Comparison of ENCODE assay signal across 12 mouse cellular contexts in the genomic region with DNA sequence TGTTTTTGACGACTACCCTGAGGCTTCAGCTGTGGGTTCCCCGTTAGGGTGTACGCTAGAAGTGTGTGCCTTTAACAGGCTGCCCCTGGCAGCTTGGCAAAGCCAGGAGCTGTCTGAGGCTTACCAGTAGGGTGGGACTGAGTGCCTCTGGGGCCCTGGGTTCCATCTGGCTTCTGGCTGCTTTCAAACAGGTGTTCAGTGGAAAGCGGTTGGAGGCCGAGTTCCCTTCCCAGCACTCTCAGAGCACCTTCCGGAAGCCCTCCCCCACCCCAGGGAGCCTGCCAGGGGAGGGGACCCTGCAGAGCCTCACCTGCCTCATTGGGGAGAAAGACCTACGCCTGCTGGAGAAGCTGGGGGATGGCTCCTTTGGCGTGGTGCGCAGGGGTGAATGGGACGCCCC. TPM values are rescaled to one million over a fixed set of nuclear protein-coding genes. Genes with fewer than 3 reads are reported as not detected.
DNase-seq lines count a peak whose midpoint lies in the region; ATAC-seq and TF ChIP-seq lines count a peak whose summit lies in the region.
"Had no signal": no experiment of that assay in that cellular context is flagged by ENCODE, and none has a peak within 500 bp of the region (broad histone marks: within the 10 kb centered on the region; RNA-seq: fewer than 3 reads in every experiment).

No protein-coding gene starts in this region.

- H3K4me3 ChIP-seq in heart, embryonic 11.5 days (ENCODE audit: low read depth, low read length), result no peak overlapping the region
- H3K4me3 ChIP-seq in midbrain, embryonic 16.5 days (ENCODE audit: low read depth, low read length), result no peak overlapping the region
- no peak overlapping the region for H3K4me3 ChIP-seq in midbrain, embryonic 13.5 days (replicated peaks)
- H3K4me3 ChIP-seq in liver, postnatal 0 days (ENCODE audit: low read depth, low read length), result no peak overlapping the region
- H3K4me3 ChIP-seq: hindbrain, embryonic 15.5 days; limb, embryonic 12.5 days had no signal

- intact Hi-C loops in heart, postnatal 10 days (cut with DNase I), result no loop called here

- no peaks in the 10 kb centered on the region for H3K36me3 ChIP-seq in heart, embryonic 11.5 days (ENCODE audit: control insufficient read depth, insufficient read depth, low read length)
- H3K36me3 ChIP-seq in midbrain, embryonic 16.5 days (ENCODE audit: control insufficient read depth, insufficient read depth, low read length), result peaks cover 21% of the 10 kb centered on the region
- peaks cover 39% of the 10 kb centered on the region for H3K36me3 ChIP-seq in midbrain, embryonic 13.5 days
- peaks cover 3% of the 10 kb centered on the region; the same call in 1 of the 2 replicates for H3K36me3 ChIP-seq in liver, postnatal 0 days (replicated peaks; ENCODE audit: insufficient read depth, low read length)

- H3K27me3 ChIP-seq in heart, embryonic 11.5 days (ENCODE audit: control insufficient read depth, insufficient read depth, low read length), result 0 out of 2 replicates have a peak, but pooled peaks cover 3% of the 10 kb centered on the region
- H3K27me3 ChIP-seq in midbrain, embryonic 16.5 days (ENCODE audit: control insufficient read depth, insufficient read depth, low read depth, low read length), result no peaks in the 10 kb centered on the region
- no peaks in the 10 kb centered on the region for H3K27me3 ChIP-seq in midbrain, embryonic 13.5 days
- H3K27me3 ChIP-seq in liver, postnatal 0 days (ENCODE audit: insufficient read depth, low read length), result no peaks in the 10 kb centered on the region
- H3K27me3 ChIP-seq: hindbrain, embryonic 15.5 days; limb, embryonic 12.5 days; megakaryocyte, embryonic 14.5 days had no signal

- H3K9ac ChIP-seq in heart, embryonic 11.5 days (ENCODE audit: low read depth, low read length), result no peak overlapping the region
- H3K9ac ChIP-seq in midbrain, embryonic 16.5 days (ENCODE audit: low read depth, low read length), result 0 out of 2 replicates have a peak overlapping the region, but pooled peaks have one; percentile 6
- no peak overlapping the region for H3K9ac ChIP-seq in midbrain, embryonic 13.5 days (replicated peaks)
- H3K9ac ChIP-seq in liver, postnatal 0 days (replicated peaks), result 0 out of 2 replicates have a peak overlapping the region, but pooled peaks have one; percentile 19
- H3K9ac ChIP-seq: hindbrain, embryonic 15.5 days; limb, embryonic 12.5 days had no signal

- peaks cover 68% of the 10 kb centered on the region for H3K4me1 ChIP-seq in heart, embryonic 11.5 days (ENCODE audit: control insufficient read depth, insufficient read depth, low read length)
- peaks cover 10% of the 10 kb centered on the region; the same call in 1 of the 2 replicates for H3K4me1 ChIP-seq in midbrain, embryonic 16.5 days (ENCODE audit: control insufficient read depth, insufficient read depth, low read length)
- peaks cover 44% of the 10 kb centered on the region for H3K4me1 ChIP-seq in midbrain, embryonic 13.5 days (replicated peaks)
- H3K4me1 ChIP-seq in liver, postnatal 0 days (ENCODE audit: insufficient read depth), result peaks cover 75% of the 10 kb centered on the region
- H3K4me1 ChIP-seq: limb, embryonic 12.5 days had no signal

- 76% methylated on average over 10 of the region's 10 CpGs for WGBS in heart, embryonic 11.5 days (ENCODE audit: insufficient replicate concordance)
- WGBS in midbrain, embryonic 16.5 days, result 72% methylated on average over 10 of the region's 10 CpGs
- WGBS in midbrain, embryonic 13.5 days, result 70% methylated on average over 10 of the region's 10 CpGs
- WGBS in liver, postnatal 0 days (ENCODE audit: insufficient replicate concordance), result 76% methylated on average over 10 of the region's 10 CpGs

- no peak overlapping the region for H3K4me2 ChIP-seq in heart, embryonic 11.5 days
- no peak overlapping the region for H3K4me2 ChIP-seq in midbrain, embryonic 16.5 days (ENCODE audit: low read length)
- H3K4me2 ChIP-seq in midbrain, embryonic 13.5 days (replicated peaks), result no peak overlapping the region
- no peak overlapping the region for H3K4me2 ChIP-seq in liver, postnatal 0 days (ENCODE audit: low read depth, low read length)
- H3K4me2 ChIP-seq: hindbrain, embryonic 15.5 days; limb, embryonic 12.5 days had no signal

- TF ChIP-seq CTCF in liver, postnatal 0 days (IDR thresholded peaks at IDR 0.05; ENCODE audit: low read depth), result no peak

- ATAC-seq in heart, embryonic 11.5 days (replicated peaks; ENCODE audit: insufficient number of reproducible peaks, low FRiP score, low TSS enrichment), result no peak
- ATAC-seq in midbrain, embryonic 16.5 days, result no peak
- ATAC-seq in midbrain, embryonic 13.5 days, result no peak
- ATAC-seq in liver, postnatal 0 days, result no peak

- no peak for TF ChIP-seq EP300 in liver, postnatal 0 days (IDR thresholded peaks at IDR 0.05; ENCODE audit: low read depth)

- H3K27ac ChIP-seq in heart, embryonic 11.5 days (ENCODE audit: low read depth, low read length), result peak overlapping the region; percentile 36; the same call in 1 of the 2 replicates
- no peak overlapping the region for H3K27ac ChIP-seq in midbrain, embryonic 16.5 days (ENCODE audit: low read length)
- no peak overlapping the region for H3K27ac ChIP-seq in midbrain, embryonic 13.5 days
- no peak overlapping the region for H3K27ac ChIP-seq in liver, postnatal 0 days (ENCODE audit: low read depth)
- H3K27ac ChIP-seq: hindbrain, embryonic 15.5 days; limb, embryonic 12.5 days had no signal

- no peak for DNase-seq in heart, postnatal 10 days
- peak; percentile 10 for DNase-seq in liver, postnatal 0 days
- DNase-seq in adipocyte (ENCODE audit: low spot score), result no peak
- no peak for DNase-seq in adrenal gland, adult 2 months
- DNase-seq in lung, postnatal 25 days (ENCODE audit: low spot score), result no peak
- DNase-seq: retina, postnatal 1 day had no signal

- no peaks in the 10 kb centered on the region for H3K9me3 ChIP-seq in heart, embryonic 11.5 days (replicated peaks; ENCODE audit: control insufficient read depth, low read length)
- no peaks in the 10 kb centered on the region for H3K9me3 ChIP-seq in midbrain, embryonic 16.5 days (replicated peaks; ENCODE audit: control insufficient read depth, low read length, poor library complexity, severe bottlenecking)
- H3K9me3 ChIP-seq in midbrain, embryonic 13.5 days, result no peaks in the 10 kb centered on the region
- no peaks in the 10 kb centered on the region for H3K9me3 ChIP-seq in liver, postnatal 0 days (ENCODE audit: low read length)
- H3K9me3 ChIP-seq: hindbrain, embryonic 15.5 days; limb, embryonic 12.5 days; megakaryocyte, embryonic 14.5 days had no signal

RNA-seq across cellular contexts. Expression of gene Tnk2, which starts 24.4 kb away (rescaled TPM):
- 6.9 and 7.8 TPM in 2 replicates for polyA plus RNA-seq in heart, embryonic 11.5 days (2014; fragmentation: Nextera tagmentation; extraction: Ambion mirVana)
- total RNA-seq in heart, postnatal 10 days (2021), result 10 to 100 TPM; 39.0 to 41.3 TPM
- polyA plus RNA-seq in midbrain, embryonic 16.5 days (2015; fragmentation: Nextera tagmentation; extraction: Ambion mirVana), result 19.0 and 21.6 TPM in 2 replicates
- 15.6 and 17.7 TPM in 2 replicates for polyA plus RNA-seq in midbrain, embryonic 13.5 days (2015; fragmentation: Nextera tagmentation; extraction: Ambion mirVana)
- 2.9 and 3.5 TPM in 2 replicates for polyA plus RNA-seq in liver, postnatal 0 days (2015; fragmentation: Nextera tagmentation; extraction: Ambion mirVana)
- 10 to 100 TPM; 26.5 to 47.4 TPM for total RNA-seq in adrenal gland, adult 2 months (2021)
- polyA plus RNA-seq in adrenal gland, adult 2 months (2012; rRNA removed), result 100 and 110 TPM in 2 replicates

RNA-seq across cellular contexts. Expression of gene Tfrc, which starts 59.3 kb away (rescaled TPM):
- polyA plus RNA-seq in heart, embryonic 11.5 days (2014; fragmentation: Nextera tagmentation; extraction: Ambion mirVana), result 66.7 and 69.2 TPM in 2 replicates
- total RNA-seq in heart, postnatal 10 days (2021), result 100 to 1,000 TPM; 180 to 317 TPM
- 33.3 and 40.5 TPM in 2 replicates for polyA plus RNA-seq in midbrain, embryonic 16.5 days (2015; fragmentation: Nextera tagmentation; extraction: Ambion mirVana)
- 35.8 and 45.9 TPM in 2 replicates for polyA plus RNA-seq in midbrain, embryonic 13.5 days (2015; fragmentation: Nextera tagmentation; extraction: Ambion mirVana)
- polyA plus RNA-seq in liver, postnatal 0 days (2015; fragmentation: Nextera tagmentation; extraction: Ambion mirVana), result 85.1 and 103 TPM in 2 replicates
- 10 to 100 TPM; 25.5 to 62.9 TPM for total RNA-seq in adrenal gland, adult 2 months (2021)
- polyA plus RNA-seq in adrenal gland, adult 2 months (2012; rRNA removed), result 0.99 and 1.2 TPM in 2 replicates

Comparison
In these comparisons a context has a peak if more than half of its experiments do, and no peak if none do; other contexts are left out.
1. H3K9ac ChIP-seq: peak in midbrain, embryonic 16.5 days (single experiment) and liver, postnatal 0 days (single experiment); none in heart, embryonic 11.5 days (single experiment) and midbrain, embryonic 13.5 days (single experiment).
2. RNA of gene Tfrc, which starts 59.3 kb away (polyA plus RNA-seq): 85.1 to 103 TPM in liver, postnatal 0 days, 66.7 to 69.2 TPM in heart, embryonic 11.5 days, 35.8 to 45.9 TPM in midbrain, embryonic 13.5 days and 33.3 to 40.5 TPM in midbrain, embryonic 16.5 days; 0.99 to 1.2 TPM in adrenal gland, adult 2 months; every median in the first group is over 10 times any median in the second.